Mouse (Mus musculus) midbrain, embryonic 13.5 days (tissue): ENCODE measurements around the gene Nup50. TPM values are rescaled to one million over a fixed set of nuclear protein-coding genes. Genes with fewer than 3 reads are reported as not detected.

ENCODE experiments used
- ATAC-seq: fragments of 200-750 bp; cut with Nextera tagmentation; 2 replicates; pipeline ENCODE4 v1.8.0; 2017; ENCODE audit warnings: mild to moderate bottlenecking, moderate TSS enrichment, moderate library complexity
- H3K27ac ChIP-seq: fragments of 300-500 bp; sonication (generic); 2 replicates; pipeline ENCODE4 v1.5.1; 2015; ENCODE audit warnings: inconsistent platforms, mild to moderate bottlenecking, moderate library complexity
- H3K27me3 ChIP-seq: fragments of 300-500 bp; sonication (generic); 2 replicates; pipeline ENCODE4 v1.6.1; 2015; ENCODE audit warnings: mild to moderate bottlenecking, inconsistent platforms
- H3K36me3 ChIP-seq: fragments of 300-500 bp; sonication (generic); 2 replicates; pipeline ENCODE4 v1.6.1; 2015; ENCODE audit warnings: mild to moderate bottlenecking, inconsistent platforms
- H3K4me1 ChIP-seq: fragments of 300-500 bp; sonication (generic); replicated peaks from 2 replicates; pipeline ENCODE4 v1.6.1; 2015; ENCODE audit warnings: inconsistent platforms
- H3K4me2 ChIP-seq: fragments of 300-500 bp; sonication (generic); replicated peaks from 2 replicates; pipeline ENCODE4 v1.6.1; 2015; ENCODE audit warnings: moderate library complexity, mild to moderate bottlenecking, inconsistent platforms
- H3K4me3 ChIP-seq: fragments of 300-500 bp; sonication (generic); replicated peaks from 2 replicates; pipeline ENCODE4 v1.5.1; 2015; ENCODE audit warnings: mild to moderate bottlenecking, inconsistent platforms
- H3K9ac ChIP-seq: fragments of 300-500 bp; sonication (generic); replicated peaks from 2 replicates; pipeline ENCODE4 v1.6.1; 2015; ENCODE audit warnings: mild to moderate bottlenecking, inconsistent platforms
- H3K9me3 ChIP-seq: fragments of 300-500 bp; sonication (generic); 2 replicates; pipeline ENCODE4 v1.6.1; 2016; ENCODE audit warnings: mild to moderate bottlenecking, inconsistent platforms
- WGBS: fragments of 180-500 bp; shearing (Covaris S2); methylation state at CpG from one replicate; pipeline ENCODE4 v1.1.7; 2015; 5-methylcytosine and 5-hydroxymethylcytosine counted together
- polyA plus RNA-seq: library from polyadenylated mRNA; unstranded; fragments of >200 nt; fragmentation: Nextera tagmentation; extraction: Ambion mirVana; gene quantifications from 2 replicates; pipeline ENCODE4 v1.2.1, GENCODE M21; 2015

Gene Nup50
- polyA plus RNA-seq, 1 experiment from 2014 or later: 37.3 TPM

DNA sequence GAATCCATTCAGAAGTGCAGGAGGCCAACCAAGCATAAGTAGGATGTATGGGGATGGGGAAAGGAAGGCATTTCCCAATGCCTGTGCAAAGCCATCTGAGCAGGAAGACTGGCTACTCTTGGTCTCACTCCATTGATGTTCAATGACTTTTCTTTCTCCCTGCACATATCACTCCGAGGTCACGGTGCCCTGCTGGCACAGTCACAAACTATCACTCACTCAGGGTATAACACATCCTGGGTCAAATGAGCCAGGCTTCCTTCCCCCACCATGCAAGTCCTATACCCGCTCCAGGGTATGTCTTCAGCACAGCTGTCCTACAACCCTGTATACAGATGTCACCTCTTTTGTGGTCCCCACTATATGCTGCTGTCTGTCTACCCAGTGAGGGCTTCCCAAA, 35.1 kb downstream of the Nup50 start:
- 92% methylated on average over 3 of the region's 3 CpGs for WGBS
- ATAC-seq: no peak
- H3K4me2 ChIP-seq: no peak overlapping the region

DNA sequence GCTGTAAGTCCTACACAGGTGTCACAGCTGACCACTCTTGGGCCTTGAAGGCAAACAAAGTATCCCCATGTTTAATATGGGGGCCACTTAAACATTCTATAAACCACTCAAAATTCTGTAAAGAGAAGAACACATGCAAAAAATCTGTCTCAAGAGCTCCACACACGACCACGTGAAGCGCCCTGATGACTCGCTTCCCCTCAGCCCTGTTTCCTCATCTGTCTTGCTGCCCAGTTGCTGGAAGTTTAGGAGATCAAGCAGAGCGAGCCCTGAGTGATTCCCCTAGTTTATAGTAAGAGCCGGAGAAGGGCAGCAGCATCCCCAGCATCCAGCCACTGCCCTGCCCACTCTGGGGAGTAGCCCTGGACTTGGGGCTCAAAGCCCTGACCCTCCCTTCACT, 36.7 kb downstream of the Nup50 start:
- ATAC-seq: no peak
- H3K9ac ChIP-seq: no peak overlapping the region

More for the DNA sequence above, 35.1 kb downstream of the Nup50 start:
- no peak overlapping the region for H3K4me3 ChIP-seq
- no peak overlapping the region for H3K27ac ChIP-seq
- H3K9ac ChIP-seq: peak overlapping the region; percentile 10; the same call in 1 of the 2 replicates
- H3K9me3 ChIP-seq: no peaks in the 10 kb centered on the region
- H3K4me1 ChIP-seq: peaks cover 33% of the 10 kb centered on the region
- H3K27me3 ChIP-seq: no peaks in the 10 kb centered on the region
- H3K36me3 ChIP-seq: peaks cover 55% of the 10 kb centered on the region

DNA sequence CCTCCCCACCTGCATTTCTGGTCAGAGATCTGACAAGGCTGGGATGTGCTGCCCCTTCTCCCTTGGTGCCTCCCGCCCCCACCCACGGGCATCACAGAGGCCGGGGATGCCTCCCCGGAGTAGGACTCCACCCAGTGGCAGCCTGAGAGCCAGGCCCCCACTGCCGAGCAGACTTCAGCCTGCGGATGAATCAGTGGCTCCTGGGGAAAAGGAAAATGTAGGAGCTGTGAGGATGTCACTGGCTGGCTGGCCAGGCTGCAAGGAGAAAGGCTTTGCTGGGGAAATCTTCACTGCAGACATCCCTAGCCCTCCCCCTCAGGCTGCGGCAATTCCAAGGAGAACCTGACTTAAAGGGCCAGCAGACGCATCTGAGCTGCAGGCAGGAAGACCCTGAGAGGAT, 37.5 kb downstream of the Nup50 start:
- Histone ChIP-seq H3K4me2 (peak overlapping the region; percentile 36), H3K4me3 (no peak overlapping the region), H3K36me3 (peaks cover 33% of the 10 kb centered on the region), H3K9ac (peak overlapping the region; percentile 52; the same call in 1 of the 2 replicates), H3K9me3 (no peaks in the 10 kb centered on the region), H3K27ac (peak overlapping the region; percentile 65), H3K27me3 (no peaks in the 10 kb centered on the region), H3K4me1 (peaks cover 34% of the 10 kb centered on the region)
- ATAC-seq: 0 out of 2 replicates have a peak, but pooled peaks have one; percentile 40
- WGBS: 18% methylated on average over 8 of the region's 8 CpGs

More for the DNA sequence above, 36.7 kb downstream of the Nup50 start:
- no peak overlapping the region for H3K4me2 ChIP-seq
- no peaks in the 10 kb centered on the region for H3K9me3 ChIP-seq
- peaks cover 41% of the 10 kb centered on the region for H3K36me3 ChIP-seq
- no peaks in the 10 kb centered on the region for H3K27me3 ChIP-seq
- 87% methylated on average over 6 of the region's 6 CpGs for WGBS
- H3K4me3 ChIP-seq: no peak overlapping the region
- H3K27ac ChIP-seq: 0 out of 2 replicates have a peak overlapping the region, but pooled peaks have one; percentile 65
- H3K4me1 ChIP-seq: peaks cover 33% of the 10 kb centered on the region

DNA sequence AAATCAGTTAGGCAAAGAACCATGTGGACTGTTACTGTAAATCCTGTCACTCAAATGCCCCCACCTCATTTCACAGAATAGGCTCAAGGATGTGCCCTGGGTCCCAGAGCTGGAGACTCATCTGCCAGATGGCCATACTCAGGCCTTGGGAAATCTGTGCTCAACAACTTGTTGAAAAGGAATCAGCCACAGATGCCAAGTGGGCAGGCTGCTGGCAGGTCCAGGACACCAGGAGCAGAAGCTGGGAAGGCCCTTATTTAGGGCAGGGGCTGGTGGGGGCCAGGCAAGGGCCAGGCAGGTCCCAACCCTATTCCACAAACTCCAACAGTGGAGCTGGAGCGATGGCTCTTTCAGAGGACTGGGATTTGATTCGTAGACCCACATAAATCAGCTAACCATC, 39.3 kb downstream of the Nup50 start:
- no peaks in the 10 kb centered on the region for H3K9me3 ChIP-seq
- no peak overlapping the region for H3K9ac ChIP-seq
- no peak overlapping the region for H3K4me2 ChIP-seq
- no peak overlapping the region for H3K27ac ChIP-seq
- H3K27me3 ChIP-seq: no peaks in the 10 kb centered on the region
- no peak overlapping the region for H3K4me3 ChIP-seq
- ATAC-seq: no peak
- 95% methylated on average over 2 of the region's 2 CpGs for WGBS
- peaks cover 19% of the 10 kb centered on the region for H3K36me3 ChIP-seq
- peaks cover 34% of the 10 kb centered on the region for H3K4me1 ChIP-seq

DNA sequence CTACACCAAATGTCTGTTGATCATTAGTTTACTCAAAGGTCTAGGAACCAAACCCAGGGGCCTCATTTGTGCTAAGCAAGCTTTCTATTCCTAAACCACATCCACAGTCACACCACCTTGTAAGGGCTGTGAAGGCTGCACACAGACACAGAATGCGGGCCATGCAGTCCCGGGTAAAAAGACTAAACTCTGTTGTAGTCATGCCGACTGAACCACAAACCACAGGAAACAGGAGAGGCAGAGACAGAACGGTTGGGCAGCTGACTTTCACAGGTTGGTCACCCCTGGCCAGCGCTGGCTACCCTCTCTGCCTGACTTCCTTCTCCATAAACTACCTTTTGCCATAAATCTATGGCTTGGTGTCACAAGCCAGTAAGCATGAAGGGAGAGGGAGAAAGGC, 41.6 kb downstream of the Nup50 start:
- H3K4me1 ChIP-seq: peaks cover 15% of the 10 kb centered on the region
- H3K27ac ChIP-seq: no peak overlapping the region
- H3K27me3 ChIP-seq: no peaks in the 10 kb centered on the region
- no peak overlapping the region for H3K4me3 ChIP-seq
- no peak overlapping the region for H3K4me2 ChIP-seq
- 88% methylated on average over 5 of the region's 5 CpGs for WGBS
- H3K9me3 ChIP-seq: no peaks in the 10 kb centered on the region
- no peak overlapping the region for H3K9ac ChIP-seq
- no peak for ATAC-seq
- peaks cover 6% of the 10 kb centered on the region for H3K36me3 ChIP-seq

DNA sequence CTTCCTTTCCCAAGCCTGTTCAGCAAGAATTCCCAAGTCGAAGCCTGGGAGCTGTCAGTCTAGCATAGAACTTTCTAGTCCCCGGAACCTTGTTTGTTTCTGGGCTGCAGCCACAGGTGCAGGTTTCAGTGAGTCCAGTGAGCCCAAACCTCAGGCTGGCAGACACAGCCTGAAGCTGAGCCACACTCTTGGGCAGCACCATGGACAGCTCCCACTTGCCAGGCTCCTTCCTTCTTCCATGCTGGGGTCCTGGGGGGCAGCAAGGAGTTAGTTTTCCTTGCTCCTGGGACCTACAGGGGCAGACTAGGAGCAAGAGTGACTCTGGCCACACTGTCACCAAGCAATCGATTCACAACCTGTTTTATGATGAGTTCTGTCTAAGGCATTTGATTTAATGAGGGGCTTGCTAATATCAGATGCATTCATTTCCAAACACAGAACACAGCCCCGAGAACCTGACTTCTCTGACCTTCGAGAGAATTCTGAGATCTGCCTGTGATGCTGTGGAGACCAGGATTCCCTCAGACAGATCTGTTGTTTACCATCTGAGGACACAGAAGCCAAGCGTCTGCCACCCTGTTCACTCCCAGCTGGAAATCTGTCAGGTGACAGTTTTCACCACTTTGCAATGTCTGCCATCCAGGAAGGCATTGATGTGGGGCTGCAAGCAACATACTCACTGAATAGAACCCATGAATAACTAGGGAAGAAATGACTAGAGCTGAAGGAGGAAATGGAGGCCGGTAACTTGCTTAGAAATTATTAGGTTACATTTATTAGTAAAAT, 42.6 kb downstream of the Nup50 start:
- H3K27ac ChIP-seq: no peak overlapping the region
- no peak overlapping the region for H3K9ac ChIP-seq
- H3K4me3 ChIP-seq: no peak overlapping the region
- H3K36me3 ChIP-seq: peaks cover 6% of the 10 kb centered on the region; the same call in 1 of the 2 replicates
- WGBS: 66% methylated on average over 7 of the region's 7 CpGs
- ATAC-seq: no peak
- H3K9me3 ChIP-seq: no peaks in the 10 kb centered on the region
- peaks cover 7% of the 10 kb centered on the region for H3K4me1 ChIP-seq
- no peak overlapping the region for H3K4me2 ChIP-seq
- no peaks in the 10 kb centered on the region for H3K27me3 ChIP-seq

DNA sequence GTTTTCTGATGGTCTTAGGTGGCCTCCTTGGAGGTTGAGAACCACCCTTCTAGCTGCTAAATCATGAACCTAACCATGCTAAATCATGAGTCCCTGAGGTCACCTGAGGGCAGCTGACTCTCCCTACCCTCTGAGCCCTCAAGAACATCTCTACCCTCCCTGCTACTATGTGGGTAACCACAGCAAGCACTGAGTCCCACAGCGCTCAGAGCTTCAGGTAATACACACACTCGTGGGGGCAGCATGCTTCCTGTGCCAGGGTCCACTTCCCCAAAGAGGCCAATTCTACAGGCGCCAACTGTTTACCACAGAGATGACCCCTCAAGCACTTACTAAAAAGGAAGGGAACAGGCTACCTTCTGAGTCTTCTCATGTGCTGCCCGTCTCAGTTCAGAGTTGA, 45.3 kb downstream of the Nup50 start:
- Histone ChIP-seq H3K4me1 (peaks cover 13% of the 10 kb centered on the region), H3K4me3 (no peak overlapping the region), H3K27me3 (no peaks in the 10 kb centered on the region), H3K4me2 (no peak overlapping the region), H3K9me3 (no peaks in the 10 kb centered on the region), H3K27ac (no peak overlapping the region), H3K9ac (no peak overlapping the region), H3K36me3 (peaks cover 6% of the 10 kb centered on the region; the same call in 1 of the 2 replicates)
- 92% methylated on average over 4 of the region's 4 CpGs for WGBS
- no peak for ATAC-seq

DNA sequence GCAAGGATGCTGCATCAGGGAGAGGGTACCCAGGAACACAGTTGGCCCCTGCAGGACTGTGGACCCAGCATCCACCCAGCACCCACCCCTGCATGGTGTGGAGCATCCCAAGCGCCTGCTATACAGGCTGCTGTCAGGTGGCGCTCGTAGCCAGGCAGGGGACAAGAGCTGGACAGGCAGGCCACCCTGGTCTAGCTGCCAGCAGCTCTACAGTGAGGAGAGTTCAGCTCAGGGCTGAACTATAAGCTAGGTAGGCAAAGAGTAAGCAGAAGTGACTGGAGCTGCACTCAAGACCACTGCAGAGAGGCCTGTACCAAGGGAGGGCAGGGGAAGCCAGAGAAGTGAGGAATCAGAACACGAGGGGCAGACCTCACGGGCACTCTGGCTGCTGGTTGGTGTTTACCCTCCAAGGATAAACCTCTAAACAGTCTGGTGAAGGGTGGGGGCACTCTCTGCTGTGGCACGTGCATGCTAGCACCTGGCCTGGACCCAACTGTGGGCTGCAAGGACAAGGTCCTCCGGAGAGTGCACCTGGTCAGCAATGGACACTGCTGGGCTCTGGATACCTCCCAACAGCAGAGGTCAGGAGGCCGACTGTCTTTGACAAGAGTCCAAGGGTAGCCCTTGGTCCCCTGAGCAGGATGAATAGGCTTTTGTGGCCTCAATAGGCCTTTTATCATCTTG, 49.8 kb downstream of the Nup50 start:
- WGBS: 47% methylated on average over 8 of the region's 8 CpGs
- Histone ChIP-seq H3K36me3 (peaks cover 6% of the 10 kb centered on the region; the same call in 1 of the 2 replicates), H3K4me1 (peaks cover 46% of the 10 kb centered on the region), H3K27ac (0 out of 2 replicates have a peak overlapping the region, but pooled peaks have one; percentile 1), H3K9ac (no peak overlapping the region), H3K9me3 (no peaks in the 10 kb centered on the region), H3K4me3 (no peak overlapping the region), H3K4me2 (no peak overlapping the region), H3K27me3 (no peaks in the 10 kb centered on the region)
- ATAC-seq: peak; percentile 37; the same call in 1 of the 2 replicates

DNA sequence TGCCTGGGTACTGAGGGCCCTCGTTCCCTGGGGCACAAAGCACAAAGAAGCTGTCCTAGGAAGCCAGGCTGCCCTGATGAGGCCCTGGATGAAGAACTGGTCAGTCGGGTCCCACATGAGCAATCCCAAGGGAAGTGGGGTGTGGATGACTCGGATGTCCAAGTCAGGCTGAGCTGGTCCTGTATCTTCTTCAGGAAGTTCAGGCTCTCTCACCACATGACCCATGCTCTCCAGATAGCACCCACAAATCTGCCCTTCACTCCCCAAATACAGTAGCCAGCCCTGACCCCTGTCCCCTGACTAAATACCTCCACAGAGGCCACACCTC, 50.3 kb downstream of the Nup50 start:
- H3K4me3 ChIP-seq: no peak overlapping the region
- peaks cover 46% of the 10 kb centered on the region for H3K4me1 ChIP-seq

DNA sequence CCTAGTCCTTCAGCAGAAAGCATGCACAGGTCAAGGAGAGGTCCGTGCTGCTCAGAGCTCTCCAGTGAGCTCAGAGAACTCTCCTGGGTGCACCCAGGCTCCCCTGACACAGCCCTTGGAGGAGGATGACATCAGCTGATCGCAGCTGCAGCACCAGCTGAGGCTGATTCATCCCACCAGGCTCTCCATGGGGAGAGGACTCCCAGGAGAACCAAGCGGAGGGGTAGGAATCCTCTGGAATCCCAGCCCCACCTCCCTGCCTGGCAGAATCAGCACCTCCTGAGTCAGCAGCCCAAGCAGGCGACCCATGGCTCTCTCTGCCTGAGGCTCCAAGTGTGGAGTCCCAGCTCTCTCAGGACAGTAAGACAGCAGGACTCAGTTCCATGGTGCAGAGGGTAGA, 52.5 kb downstream of the Nup50 start:
- no peak overlapping the region for H3K9ac ChIP-seq
- no peak for ATAC-seq
- peaks cover 48% of the 10 kb centered on the region for H3K4me1 ChIP-seq
- H3K36me3 ChIP-seq: no peaks in the 10 kb centered on the region; the same call in 1 of the 2 replicates
- no peak overlapping the region for H3K27ac ChIP-seq
- no peak overlapping the region for H3K4me2 ChIP-seq
- H3K4me3 ChIP-seq: no peak overlapping the region
- no peaks in the 10 kb centered on the region for H3K27me3 ChIP-seq
- WGBS: 35% methylated on average over 4 of the region's 4 CpGs
- no peaks in the 10 kb centered on the region for H3K9me3 ChIP-seq

More for the DNA sequence above, 50.3 kb downstream of the Nup50 start:
- H3K27ac ChIP-seq: no peak overlapping the region
- WGBS: 23% methylated on average over 3 of the region's 3 CpGs
- H3K36me3 ChIP-seq: peaks cover 6% of the 10 kb centered on the region; the same call in 1 of the 2 replicates
- H3K4me2 ChIP-seq: no peak overlapping the region
- no peak for ATAC-seq
- no peak overlapping the region for H3K9ac ChIP-seq
- H3K27me3 ChIP-seq: no peaks in the 10 kb centered on the region
- H3K9me3 ChIP-seq: no peaks in the 10 kb centered on the region

DNA sequence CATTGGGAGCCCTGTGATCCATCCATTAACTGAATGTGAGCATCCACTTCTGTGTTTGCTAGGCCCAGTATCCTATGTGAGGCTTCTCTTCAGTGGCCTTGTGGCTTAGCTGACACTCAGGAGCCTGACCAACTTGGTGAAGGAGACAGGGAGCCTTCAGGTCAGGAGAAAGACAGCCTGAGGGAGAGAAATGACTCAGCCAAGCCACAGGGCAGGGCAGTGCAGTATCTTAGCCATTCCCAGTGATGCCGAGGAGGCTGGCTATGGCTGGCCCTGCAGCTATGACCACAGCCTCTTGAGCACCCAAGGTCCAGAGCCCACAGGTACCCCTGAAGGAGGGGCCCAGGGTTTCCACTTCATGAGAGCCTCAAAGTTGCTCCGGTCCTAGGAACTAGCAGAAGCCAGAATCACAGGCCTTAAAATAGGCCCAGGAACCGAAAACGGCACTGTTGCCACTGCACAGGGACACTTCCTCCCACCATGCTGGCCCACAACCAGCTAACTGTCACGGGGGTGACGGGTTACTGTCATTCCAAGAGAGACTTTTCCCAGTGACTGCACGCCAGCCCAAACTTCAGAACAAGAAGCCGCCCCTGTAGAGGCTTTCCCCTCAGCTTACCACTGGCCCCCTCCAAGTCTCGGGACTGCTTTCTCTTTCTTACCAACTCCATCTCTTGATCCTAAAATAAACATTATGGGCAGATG, 58.5 kb downstream of the Nup50 start:
- Histone ChIP-seq H3K4me2 (no peak overlapping the region), H3K4me3 (no peak overlapping the region), H3K27ac (no peak overlapping the region), H3K4me1 (peaks cover 34% of the 10 kb centered on the region), H3K36me3 (no peaks in the 10 kb centered on the region; the same call in 1 of the 2 replicates), H3K9ac (no peak overlapping the region), H3K27me3 (no peaks in the 10 kb centered on the region), H3K9me3 (no peaks in the 10 kb centered on the region)
- WGBS: 89% methylated on average over 9 of the region's 9 CpGs
- no peak for ATAC-seq

DNA sequence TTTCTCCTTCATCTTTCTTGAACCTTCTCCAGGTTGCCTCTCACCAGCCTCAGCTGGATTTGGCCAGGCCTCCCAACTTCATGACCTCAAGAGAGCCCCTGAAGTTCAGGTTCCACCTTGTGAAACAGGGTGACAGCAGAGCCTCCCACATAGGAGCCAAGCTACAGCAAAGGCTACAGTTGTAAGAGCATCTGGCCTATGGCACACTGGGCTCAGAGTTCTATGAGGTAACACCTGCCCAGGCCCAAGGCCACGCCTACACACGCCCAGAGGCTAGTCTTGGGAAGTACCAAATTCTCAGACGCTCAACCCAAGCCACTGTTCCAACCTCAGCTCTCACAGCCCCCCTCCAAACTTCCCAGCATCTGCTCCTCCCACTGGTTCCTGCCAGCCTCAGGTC, 59.7 kb downstream of the Nup50 start:
- no peak overlapping the region for H3K27ac ChIP-seq
- H3K4me3 ChIP-seq: no peak overlapping the region
- H3K4me2 ChIP-seq: no peak overlapping the region
- H3K9me3 ChIP-seq: no peaks in the 10 kb centered on the region
- H3K36me3 ChIP-seq: no peaks in the 10 kb centered on the region; the same call in 1 of the 2 replicates
- 94% methylated on average over 3 of the region's 3 CpGs for WGBS
- H3K27me3 ChIP-seq: no peaks in the 10 kb centered on the region
- no peak overlapping the region for H3K9ac ChIP-seq
- peaks cover 33% of the 10 kb centered on the region for H3K4me1 ChIP-seq
- ATAC-seq: no peak
